ENCODE assay signal across 7 mouse cellular contexts in genomic region chr5:45534319-45535098, GRCm38 (mm10). TPM values are rescaled to one million over a fixed set of nuclear protein-coding genes. Genes with fewer than 3 reads are reported as not detected.
DNase-seq lines count a peak whose midpoint lies in the region; ATAC-seq lines count a peak whose summit lies in the region.

No protein-coding gene starts in this region.

- no peak overlapping the region for H3K9ac ChIP-seq in intestine, embryonic 15.5 days

- no peaks in the 10 kb centered on the region for H3K9me3 ChIP-seq in intestine, embryonic 15.5 days
- no peaks in the 10 kb centered on the region for H3K9me3 ChIP-seq in megakaryocyte, embryonic 14.5 days

- H3K4me1 ChIP-seq in intestine, embryonic 15.5 days (replicated peaks): peaks cover 6% of the 10 kb centered on the region; the same call in 1 of the 2 replicates
- peaks cover 17% of the 10 kb centered on the region for H3K4me1 ChIP-seq in megakaryocyte, embryonic 14.5 days

- WGBS in intestine, embryonic 15.5 days: 9% methylated on average over 17 of the region's 17 CpGs

- peak; percentile 81 for DNase-seq in WW6 (ENCODE audit: low read depth, low spot score)
- peak; percentile 76 for DNase-seq in cerebellum, adult 9-10 months
- peak; percentile 24 to 62 for DNase-seq in frontal cortex, postnatal 10 days (ENCODE audit: low spot score in 2 of 2)
- DNase-seq in left cerebral cortex, adult 9 months (ENCODE audit: low spot score in 2 of 2): peak; percentile 27 to 78
- peak; percentile 54 to 66 for DNase-seq in right cerebral cortex, postnatal 36 days (ENCODE audit: low spot score in 2 of 2)

- peak; percentile 89 for ATAC-seq in intestine, embryonic 15.5 days

- peaks cover 5% of the 10 kb centered on the region; the same call in 1 of the 2 replicates for H3K36me3 ChIP-seq in intestine, embryonic 15.5 days
- peaks cover 18% of the 10 kb centered on the region for H3K36me3 ChIP-seq in megakaryocyte, embryonic 14.5 days (replicated peaks; ENCODE audit: low read length)

- H3K27ac ChIP-seq in intestine, embryonic 15.5 days: no peak overlapping the region

- peak overlapping the region; percentile 19; the same call in 1 of the 2 replicates for H3K4me2 ChIP-seq in intestine, embryonic 15.5 days (replicated peaks)

- no peaks in the 10 kb centered on the region for H3K27me3 ChIP-seq in intestine, embryonic 15.5 days (replicated peaks)
- H3K27me3 ChIP-seq in megakaryocyte, embryonic 14.5 days (replicated peaks): no peaks in the 10 kb centered on the region

- H3K4me3 ChIP-seq in intestine, embryonic 15.5 days (replicated peaks): no peak overlapping the region
- H3K4me3 ChIP-seq in megakaryocyte, embryonic 14.5 days (replicated peaks): peak overlapping the region; percentile 82

RNA-seq across cellular contexts. Expression of gene Med28, which starts 14.5 kb away (rescaled TPM):
- 228 and 249 TPM in 2 replicates for polyA plus RNA-seq in intestine, embryonic 15.5 days (2015; fragmentation: Nextera tagmentation; extraction: Ambion mirVana)
- polyA plus RNA-seq in megakaryocyte, embryonic 14.5 days (2012; ENCODE audit: insufficient read depth, low replicate concordance): 28.8 and 87.9 TPM in 2 replicates

RNA-seq across cellular contexts. Expression of gene Lap3, which starts 41.3 kb away (rescaled TPM):
- polyA plus RNA-seq in intestine, embryonic 15.5 days (2015; fragmentation: Nextera tagmentation; extraction: Ambion mirVana): 118 and 119 TPM in 2 replicates
- polyA plus RNA-seq in megakaryocyte, embryonic 14.5 days (2012; ENCODE audit: insufficient read depth, low replicate concordance): 11.9 and 14.8 TPM in 2 replicates
